Mouse (Mus musculus): ENCODE data around the gene Prune1.

The Prune1 gene

DNA sequence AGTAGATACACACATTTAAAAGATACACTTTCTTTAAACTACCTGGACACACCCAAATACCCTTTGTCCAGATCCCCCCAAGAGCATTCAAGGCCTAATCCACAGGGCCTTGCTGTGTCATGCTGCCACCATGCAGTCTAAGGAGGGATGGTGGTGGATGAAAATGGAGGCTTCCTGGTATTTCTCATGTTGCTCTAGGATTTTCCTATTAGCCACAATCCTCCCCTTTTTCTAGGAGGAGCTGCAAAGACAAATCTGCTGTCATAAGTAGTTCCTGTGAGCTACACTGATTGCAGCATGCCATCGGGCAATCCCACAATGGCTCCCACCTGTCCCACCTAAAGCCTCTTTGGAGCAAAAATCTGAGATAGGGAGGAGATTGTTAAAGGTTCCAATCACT lies 54.7 kb downstream of the Prune1 start:
- TF ChIP-seq GATA4 (IDR thresholded peaks at IDR 0.05; ENCODE audit: insufficient replicate concordance, low read length), result no peak

DNA sequence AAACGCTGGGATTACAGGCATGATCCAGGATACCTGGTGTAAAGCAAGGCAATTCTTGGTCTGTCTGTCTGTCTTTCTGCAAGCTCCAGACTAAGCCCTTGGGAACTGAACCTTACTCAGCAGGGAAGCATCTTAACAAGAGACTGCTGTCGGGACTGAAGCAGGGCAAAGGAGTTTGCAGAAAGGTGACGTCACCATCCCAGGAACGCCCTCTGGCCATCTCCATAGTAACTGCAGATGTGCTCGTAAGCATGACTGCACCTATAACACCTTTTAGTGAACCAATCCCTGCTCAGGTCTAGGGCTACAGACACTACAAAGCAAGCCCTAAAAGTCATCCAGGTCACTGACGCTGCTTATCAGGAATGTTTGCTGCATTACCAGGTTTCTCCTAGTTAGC lies 57.6 kb downstream of the Prune1 start:
- no peak for TF ChIP-seq GATA4 (IDR thresholded peaks at IDR 0.05; ENCODE audit: insufficient replicate concordance, low read length)

GRCm38 (mm10) chr3:95223041-95223440 lies 58.8 kb downstream of the Prune1 start:
- no peak for TF ChIP-seq GATA4 (IDR thresholded peaks at IDR 0.05; ENCODE audit: insufficient replicate concordance, low read length)

GRCm38 (mm10) chr3:95218466-95219137 lies 63.3 kb downstream of the Prune1 start:
- no peak for TF ChIP-seq GATA4 (IDR thresholded peaks at IDR 0.05; ENCODE audit: insufficient replicate concordance, low read length)

DNA sequence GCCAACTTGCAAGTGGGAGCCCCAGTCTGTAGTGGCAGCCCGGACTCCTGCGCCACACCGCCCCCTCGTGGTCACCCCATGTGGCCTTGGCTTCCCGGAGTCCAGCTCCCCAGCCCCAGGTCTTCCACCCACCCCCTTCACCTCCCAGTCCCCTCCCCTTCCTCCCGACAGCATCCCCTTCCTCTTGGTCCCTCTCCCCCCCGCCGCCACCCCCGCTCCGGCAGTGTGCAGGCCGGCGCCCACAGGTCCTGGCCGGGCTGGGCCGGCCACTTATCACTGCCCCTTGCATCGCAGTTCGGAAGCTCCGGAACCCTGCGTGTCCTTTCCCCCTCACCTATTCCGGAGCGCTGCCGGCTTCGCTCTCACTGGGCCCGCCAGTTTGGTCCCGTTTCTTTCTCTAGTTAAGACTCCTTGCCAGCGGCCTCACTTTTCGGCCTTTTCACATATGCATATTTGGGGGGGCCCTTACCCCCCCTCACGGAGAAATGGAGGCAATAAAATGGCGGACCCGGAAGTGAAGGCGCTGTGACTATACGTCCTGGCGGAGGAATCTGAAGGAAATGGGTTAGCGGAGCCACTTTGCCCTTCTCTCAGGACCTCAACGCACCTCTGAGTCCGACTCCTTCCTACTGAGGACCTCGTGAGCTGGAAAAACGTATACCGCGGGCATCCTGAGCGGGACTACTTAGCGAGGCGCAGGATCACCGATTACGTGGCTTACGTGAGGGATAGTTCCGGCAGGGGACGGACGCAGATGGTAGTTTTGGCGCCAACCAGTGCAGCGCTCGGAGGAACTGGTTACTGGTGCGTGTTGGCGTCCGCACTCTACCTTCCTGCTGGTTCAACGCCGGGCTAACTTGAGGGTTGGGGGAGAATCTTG lies 64.4 kb downstream of the Prune1 start, which contains the start of gene Gabpb2:
Gabpb2 (minus strand) TSS at position 662 of the 880 bp plus-strand sequence.
- TF ChIP-seq GATA4 (IDR thresholded peaks at IDR 0.05; ENCODE audit: insufficient replicate concordance, low read length), result peak; percentile 42; the same call in 1 of the 2 replicates

- TF ChIP-seq GATA4 (IDR thresholded peaks at IDR 0.05; ENCODE audit: insufficient replicate concordance, low read length), result no peak
These were observed 65.1 kb downstream of the Prune1 start for GRCm38 (mm10) chr3:95216655-95217254.

GRCm38 (mm10) chr3:95213609-95213975 lies 68.3 kb downstream of the Prune1 start:
- no peak for TF ChIP-seq GATA4 (IDR thresholded peaks at IDR 0.05; ENCODE audit: insufficient replicate concordance, low read length)

GRCm38 (mm10) chr3:95210585-95210984 lies 71.3 kb downstream of the Prune1 start:
- no peak for TF ChIP-seq GATA4 (IDR thresholded peaks at IDR 0.05; ENCODE audit: insufficient replicate concordance, low read length)

DNA sequence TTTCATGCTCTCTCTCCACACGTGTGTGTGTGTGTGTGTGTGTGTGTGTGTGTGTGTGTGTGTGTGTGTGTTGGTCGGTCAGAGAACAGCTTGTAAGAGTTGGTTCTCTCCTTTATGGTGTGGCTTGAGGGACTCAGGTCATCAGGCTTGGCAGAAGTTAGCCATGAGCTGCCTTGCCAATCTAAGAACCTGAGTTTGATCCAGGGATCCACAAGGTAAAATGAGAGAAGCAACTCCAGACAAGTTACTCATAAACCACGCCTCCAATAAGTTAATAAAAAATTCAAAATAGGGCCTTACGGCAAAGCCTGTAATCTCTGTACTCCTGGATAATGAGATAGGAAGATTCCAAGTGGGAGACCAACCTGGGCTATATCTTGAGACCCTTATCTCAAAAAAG lies 73.6 kb downstream of the Prune1 start:
- no peak for TF ChIP-seq GATA4 (IDR thresholded peaks at IDR 0.05; ENCODE audit: insufficient replicate concordance, low read length)

DNA sequence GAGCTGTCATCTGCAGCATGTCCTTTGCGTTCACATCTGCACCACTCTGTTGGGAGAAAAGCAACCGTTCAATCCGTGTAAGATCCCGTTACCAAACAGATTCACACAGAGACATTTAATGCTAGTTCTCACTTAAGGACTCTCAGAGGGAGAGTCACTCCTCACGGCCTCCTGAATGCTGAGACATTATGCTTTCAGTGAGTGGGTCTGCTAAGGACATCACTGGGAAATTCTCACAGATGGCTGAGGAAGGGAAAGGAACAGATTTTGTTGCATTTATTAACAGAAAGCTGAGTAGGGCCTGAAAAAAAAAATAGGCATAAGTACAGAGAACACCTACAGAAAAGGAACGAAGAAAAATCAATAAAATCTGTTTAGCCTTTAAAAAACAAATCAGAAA lies 78.0 kb downstream of the Prune1 start:
- TF ChIP-seq GATA4 (IDR thresholded peaks at IDR 0.05; ENCODE audit: insufficient replicate concordance, low read length), result no peak

Data from liver, adult (tissue).